Mouse (Mus musculus) C3H10T1/2 (cell line): Measurements from ENCODE around the gene Sirpb1a. TPM values are rescaled to one million over a fixed set of nuclear protein-coding genes. Genes with fewer than 3 reads are reported as not detected.

Source experiments
- polyA plus RNA-seq, 2 experiments: library from polyadenylated mRNA; unstranded; fragments of >200 nt; fragmentation: generic; extraction: Trizol; gene quantifications; one replicate each; pipeline ENCODE4 v1.2.1; 2012; ENCODE audit warnings: missing spikeins in 2 of 2

Gene Sirpb1a
- not detected for polyA plus RNA-seq

GRCm38 (mm10) chr3:15426447-15426846 lies at the start of gene Sirpb1a:
Sirpb1a (minus strand) TSS chr3:15426520.

DNA sequence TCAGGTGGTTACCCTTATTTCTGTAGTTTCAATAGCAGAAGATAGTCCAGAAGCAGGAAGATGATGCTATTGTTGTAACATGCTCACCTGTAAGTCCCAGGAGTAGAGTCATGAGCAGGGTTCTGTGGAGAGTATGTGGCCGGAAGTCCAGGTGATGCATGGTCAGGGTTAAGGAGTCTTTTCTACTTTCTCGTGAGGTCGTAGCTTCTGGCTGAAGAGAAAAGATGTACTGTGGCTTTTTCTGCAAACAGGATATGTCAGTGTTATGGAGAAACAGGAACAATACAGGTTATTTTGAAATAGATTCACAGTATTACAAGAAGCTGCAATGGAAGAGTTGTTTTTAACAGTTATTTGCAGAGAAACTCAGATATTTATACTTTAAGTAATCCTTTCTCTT lies 94.3 kb downstream of the Sirpb1a start, which contains the start of gene Gm9733:
Gene Gm9733 (minus strand): TSS at position 240 of the 400 bp plus-strand sequence.

Other genes starting within 250 kb of the Sirpb1a start
- not detected for gene Gm9733, start 94.2 kb downstream of the Sirpb1a start, polyA plus RNA-seq
- not detected for gene Sirpb1b, start 148.5 kb upstream of the Sirpb1a start, polyA plus RNA-seq